ENCODE assay signal across 15 mouse cellular contexts in genomic region chr14:116632181-116632580, GRCm38 (mm10).
DNase-seq lines count a peak whose midpoint lies in the region; ATAC-seq and TF ChIP-seq lines count a peak whose summit lies in the region.
"Had no signal": no experiment of that assay in that cellular context is flagged by ENCODE, and none has a peak within 500 bp of the region (broad histone marks: within the 10 kb centered on the region; RNA-seq: fewer than 3 reads in every experiment).

No protein-coding gene starts in this region.

- H3K4me1 ChIP-seq in neural tube, embryonic 15.5 days = no peaks in the 10 kb centered on the region
- no peaks in the 10 kb centered on the region for H3K4me1 ChIP-seq in midbrain, embryonic 11.5 days (ENCODE audit: control insufficient read depth, insufficient read depth, low read length)
- H3K4me1 ChIP-seq: embryonic facial prominence, embryonic 10.5 days; midbrain, embryonic 13.5 days had no signal

- H3K9me3 ChIP-seq in neural tube, embryonic 15.5 days (replicated peaks) = no peaks in the 10 kb centered on the region
- no peaks in the 10 kb centered on the region for H3K9me3 ChIP-seq in midbrain, embryonic 11.5 days (ENCODE audit: control insufficient read depth, low read length)
- H3K9me3 ChIP-seq: embryonic facial prominence, embryonic 10.5 days; midbrain, embryonic 13.5 days had no signal

- peak; percentile 4 to 8 for DNase-seq in layer of hippocampus, adult 8-10 months (ENCODE audit: low spot score in 2 of 2)
- DNase-seq in layer of hippocampus, adult 2 months (ENCODE audit: low spot score in 2 of 2) = no peak
- peak; percentile 41 to 54 for DNase-seq in left cerebral cortex, adult 18-20 months (ENCODE audit: low spot score in 2 of 2)
- DNase-seq in right cerebral cortex, postnatal 25 days = peak; percentile 6
- no peak for DNase-seq in midbrain, embryonic 11.5 days (ENCODE audit: low spot score, missing footprints)
- DNase-seq: cerebellum, postnatal 10 days; heart, adult 2 months; heart, postnatal 14 days; kidney, adult 9 months; liver had no signal

- no peak overlapping the region for H3K9ac ChIP-seq in neural tube, embryonic 15.5 days (replicated peaks)
- no peak overlapping the region for H3K9ac ChIP-seq in midbrain, embryonic 11.5 days (ENCODE audit: low read length)
- H3K9ac ChIP-seq: midbrain, embryonic 13.5 days had no signal

- TF ChIP-seq CTCF in layer of hippocampus, adult 2 months (conservative IDR thresholded peaks at IDR 0.05) = no peak

- WGBS in neural tube, embryonic 15.5 days = 66% methylated on average over 2 of the region's 2 CpGs
- WGBS in midbrain, embryonic 11.5 days = 85% methylated on average over 2 of the region's 2 CpGs

- no peak overlapping the region for H3K27ac ChIP-seq in layer of hippocampus, adult 2 months
- no peak overlapping the region for H3K27ac ChIP-seq in neural tube, embryonic 15.5 days (replicated peaks)
- H3K27ac ChIP-seq in midbrain, embryonic 11.5 days (ENCODE audit: low read depth, low read length) = no peak overlapping the region
- H3K27ac ChIP-seq: embryonic facial prominence, embryonic 10.5 days; heart, adult 2 months; midbrain, embryonic 13.5 days had no signal

- H3K27me3 ChIP-seq in neural tube, embryonic 15.5 days (replicated peaks) = no peaks in the 10 kb centered on the region
- H3K27me3 ChIP-seq in midbrain, embryonic 11.5 days (ENCODE audit: control insufficient read depth, insufficient read depth, low read length) = no peaks in the 10 kb centered on the region
- H3K27me3 ChIP-seq: midbrain, embryonic 13.5 days had no signal

- no peaks in the 10 kb centered on the region for H3K36me3 ChIP-seq in neural tube, embryonic 15.5 days
- no peaks in the 10 kb centered on the region for H3K36me3 ChIP-seq in midbrain, embryonic 11.5 days (ENCODE audit: control insufficient read depth, insufficient read depth, low read length)
- H3K36me3 ChIP-seq: embryonic facial prominence, embryonic 10.5 days; midbrain, embryonic 13.5 days had no signal

- no peak overlapping the region for H3K4me2 ChIP-seq in neural tube, embryonic 15.5 days
- no peak overlapping the region for H3K4me2 ChIP-seq in midbrain, embryonic 11.5 days
- H3K4me2 ChIP-seq: midbrain, embryonic 13.5 days had no signal

- no peak overlapping the region for H3K4me3 ChIP-seq in layer of hippocampus, adult 2 months
- no peak overlapping the region for H3K4me3 ChIP-seq in neural tube, embryonic 15.5 days (replicated peaks)
- H3K4me3 ChIP-seq in midbrain, embryonic 11.5 days (ENCODE audit: low read depth, low read length) = no peak overlapping the region
- H3K4me3 ChIP-seq: embryonic facial prominence, embryonic 10.5 days; heart, adult 2 months; midbrain, embryonic 13.5 days had no signal

- ATAC-seq in frontal cortex, adult (ENCODE audit: low TSS enrichment) = peak; percentile 92
- ATAC-seq in neural tube, embryonic 15.5 days (ENCODE audit: low FRiP score) = no peak
- ATAC-seq in midbrain, embryonic 11.5 days (ENCODE audit: low FRiP score) = no peak
- ATAC-seq: CD4-positive, CD25-positive, alpha-beta regulatory T cell, adult 4 months; midbrain, embryonic 13.5 days had no signal

Comparison
In these comparisons a context has a peak if more than half of its experiments do, and no peak if none do; other contexts are left out.
1. DNase-seq: peak in layer of hippocampus, adult 8-10 months (2 of 2), left cerebral cortex, adult 18-20 months (2 of 2) and right cerebral cortex, postnatal 25 days (single experiment); none in layer of hippocampus, adult 2 months (0 of 2) and midbrain, embryonic 11.5 days (single experiment).